Mouse (Mus musculus) midbrain, embryonic 16.5 days (tissue): ENCODE results near the gene Dgat2. TPM values are rescaled to one million over a fixed set of nuclear protein-coding genes. Genes with fewer than 3 reads are reported as not detected.

Experiments
- ATAC-seq: fragments of 200-750 bp; cut with Nextera tagmentation; 2 replicates; pipeline ENCODE4 v1.8.0; 2017; ENCODE audit warnings: moderate TSS enrichment
- H3K27ac ChIP-seq: fragments of 300-500 bp; sonication (generic); 2 replicates; pipeline ENCODE4 v1.5.1; 2014; ENCODE audit warnings: mild to moderate bottlenecking, low read length, mixed read lengths
- H3K27me3 ChIP-seq: fragments of 300-500 bp; sonication (generic); 2 replicates; pipeline ENCODE4 v1.6.1; 2014; ENCODE audit warnings: low read depth, low read length, mixed read lengths; ENCODE audit not compliant: control insufficient read depth, insufficient read depth
- H3K36me3 ChIP-seq: fragments of 300-500 bp; sonication (generic); 2 replicates; pipeline ENCODE4 v1.6.1; 2014; ENCODE audit warnings: mild to moderate bottlenecking, low read length, moderate library complexity, mixed read lengths; ENCODE audit not compliant: control insufficient read depth, insufficient read depth
- H3K4me1 ChIP-seq: fragments of 300-500 bp; sonication (generic); 2 replicates; pipeline ENCODE4 v1.6.1; 2014; ENCODE audit warnings: mild to moderate bottlenecking, low read length, mixed read lengths; ENCODE audit not compliant: control insufficient read depth, insufficient read depth
- H3K4me2 ChIP-seq: fragments of 300-500 bp; sonication (generic); 2 replicates; pipeline ENCODE4 v1.6.1; 2014; ENCODE audit warnings: mild to moderate bottlenecking, low read length, mixed read lengths
- H3K4me3 ChIP-seq: fragments of 300-500 bp; sonication (generic); 2 replicates; pipeline ENCODE4 v1.5.1; 2014; ENCODE audit warnings: low read depth, mild to moderate bottlenecking, low read length, moderate library complexity, mixed read lengths
- H3K9ac ChIP-seq: fragments of 300-500 bp; sonication (generic); 2 replicates; pipeline ENCODE4 v1.6.1; 2014; ENCODE audit warnings: low read depth, low read length, mixed read lengths
- H3K9me3 ChIP-seq: fragments of 300-500 bp; sonication (generic); replicated peaks from 2 replicates; pipeline ENCODE4 v1.6.1; 2014; ENCODE audit warnings: mild to moderate bottlenecking, low read length, mixed read lengths; ENCODE audit not compliant: control insufficient read depth, poor library complexity, severe bottlenecking
- WGBS: fragments of 180-500 bp; shearing (Covaris S2); extraction: QIAGEN DNeasy Blood & Tissue Kit; methylation state at CpG from one replicate; pipeline ENCODE4 v1.1.7; 2014; 5-methylcytosine and 5-hydroxymethylcytosine counted together
- polyA plus RNA-seq: library from polyadenylated mRNA; unstranded; fragments of >200 nt; fragmentation: Nextera tagmentation; extraction: Ambion mirVana; gene quantifications from 2 replicates; pipeline ENCODE4 v1.2.1, GENCODE M21; 2015

Gene Dgat2
- polyA plus RNA-seq, 1 experiment from 2014 or later = 24.0 TPM

DNA sequence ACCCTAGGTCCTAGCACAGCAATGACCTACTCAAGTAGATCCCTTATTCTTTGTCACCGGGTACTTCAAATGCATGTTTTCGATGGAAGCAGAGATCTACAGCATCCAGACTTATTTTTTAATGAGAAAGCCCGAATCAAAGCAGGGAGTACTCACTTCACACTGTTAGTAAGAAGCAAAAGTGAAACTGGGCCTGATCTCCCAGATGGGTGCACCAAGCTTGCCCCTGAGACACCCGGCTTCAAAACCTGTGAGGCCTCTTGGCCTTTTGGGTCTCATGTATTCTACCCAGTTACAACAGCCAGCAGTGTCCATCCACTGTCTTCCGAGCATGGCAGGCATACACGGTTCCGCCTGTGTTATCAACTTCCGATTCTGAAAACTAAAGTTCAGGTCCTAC, 53.6 kb downstream of the Dgat2 start:
- Histone ChIP-seq H3K9ac (no peak overlapping the region), H3K27me3 (no peaks in the 10 kb centered on the region), H3K36me3 (no peaks in the 10 kb centered on the region), H3K4me1 (no peaks in the 10 kb centered on the region), H3K27ac (no peak overlapping the region), H3K9me3 (no peaks in the 10 kb centered on the region), H3K4me3 (no peak overlapping the region), H3K4me2 (no peak overlapping the region)
- 96% methylated on average over 8 of the region's 8 CpGs for WGBS
- ATAC-seq = no peak

- H3K9ac ChIP-seq = no peak overlapping the region
- ATAC-seq = no peak
- no peaks in the 10 kb centered on the region for H3K27me3 ChIP-seq
- no peak overlapping the region for H3K4me3 ChIP-seq
- no peaks in the 10 kb centered on the region for H3K36me3 ChIP-seq
- WGBS = 55% methylated on average over 10 of the region's 10 CpGs
- no peaks in the 10 kb centered on the region for H3K4me1 ChIP-seq
- H3K4me2 ChIP-seq = no peak overlapping the region
- no peak overlapping the region for H3K27ac ChIP-seq
- no peaks in the 10 kb centered on the region for H3K9me3 ChIP-seq
These were observed 54.2 kb downstream of the Dgat2 start for GRCm38 (mm10) chr7:99128020-99128950.

DNA sequence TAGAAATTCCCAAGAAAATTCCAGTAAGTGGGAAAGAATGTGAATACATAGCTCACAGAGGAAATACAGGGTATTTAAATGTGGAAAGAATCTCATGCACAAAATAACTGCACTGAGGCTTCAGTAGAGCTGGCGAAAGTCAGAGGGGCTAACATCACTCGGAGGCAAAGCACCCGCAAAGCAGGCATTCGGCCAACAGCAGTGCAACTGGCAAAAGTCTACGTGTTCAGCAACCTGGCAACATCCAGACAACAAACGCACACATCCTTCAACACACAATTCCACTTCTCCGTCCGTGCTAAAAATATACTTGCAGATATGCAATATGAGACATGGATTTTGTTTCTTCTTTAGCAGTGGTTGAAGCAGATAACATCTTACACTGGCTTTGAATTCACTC, 56.5 kb downstream of the Dgat2 start:
- Histone ChIP-seq H3K9me3 (no peaks in the 10 kb centered on the region), H3K27ac (no peak overlapping the region), H3K36me3 (no peaks in the 10 kb centered on the region), H3K27me3 (no peaks in the 10 kb centered on the region), H3K4me1 (no peaks in the 10 kb centered on the region), H3K4me2 (no peak overlapping the region), H3K9ac (no peak overlapping the region), H3K4me3 (no peak overlapping the region)
- 77% methylated on average over 8 of the region's 8 CpGs for WGBS
- ATAC-seq = no peak

DNA sequence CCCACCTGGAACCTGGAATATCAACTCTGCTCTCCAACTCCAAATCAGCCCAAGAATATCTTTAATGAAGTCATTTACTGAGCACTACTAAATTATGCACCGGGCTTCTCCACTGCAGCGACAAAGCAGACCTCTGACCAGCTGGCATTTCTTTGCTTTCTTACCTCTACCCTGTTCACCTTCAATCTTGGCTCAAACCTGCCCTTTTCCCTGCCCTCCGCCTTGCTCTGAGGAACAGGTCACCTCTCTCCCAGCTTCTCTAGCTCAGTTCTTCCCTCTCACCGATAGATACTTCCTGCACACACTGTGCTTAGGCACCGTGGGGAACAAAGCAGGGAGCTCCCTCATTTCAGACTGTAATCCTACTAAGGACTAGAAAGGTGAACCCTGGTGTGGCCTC, 59.9 kb downstream of the Dgat2 start:
- H3K36me3 ChIP-seq = no peaks in the 10 kb centered on the region
- no peaks in the 10 kb centered on the region for H3K4me1 ChIP-seq
- no peaks in the 10 kb centered on the region for H3K9me3 ChIP-seq
- no peak overlapping the region for H3K4me2 ChIP-seq
- H3K4me3 ChIP-seq = no peak overlapping the region
- no peak overlapping the region for H3K27ac ChIP-seq
- H3K9ac ChIP-seq = no peak overlapping the region
- no peak for ATAC-seq
- no peaks in the 10 kb centered on the region for H3K27me3 ChIP-seq
- WGBS = 73% methylated on average over 5 of the region's 5 CpGs

DNA sequence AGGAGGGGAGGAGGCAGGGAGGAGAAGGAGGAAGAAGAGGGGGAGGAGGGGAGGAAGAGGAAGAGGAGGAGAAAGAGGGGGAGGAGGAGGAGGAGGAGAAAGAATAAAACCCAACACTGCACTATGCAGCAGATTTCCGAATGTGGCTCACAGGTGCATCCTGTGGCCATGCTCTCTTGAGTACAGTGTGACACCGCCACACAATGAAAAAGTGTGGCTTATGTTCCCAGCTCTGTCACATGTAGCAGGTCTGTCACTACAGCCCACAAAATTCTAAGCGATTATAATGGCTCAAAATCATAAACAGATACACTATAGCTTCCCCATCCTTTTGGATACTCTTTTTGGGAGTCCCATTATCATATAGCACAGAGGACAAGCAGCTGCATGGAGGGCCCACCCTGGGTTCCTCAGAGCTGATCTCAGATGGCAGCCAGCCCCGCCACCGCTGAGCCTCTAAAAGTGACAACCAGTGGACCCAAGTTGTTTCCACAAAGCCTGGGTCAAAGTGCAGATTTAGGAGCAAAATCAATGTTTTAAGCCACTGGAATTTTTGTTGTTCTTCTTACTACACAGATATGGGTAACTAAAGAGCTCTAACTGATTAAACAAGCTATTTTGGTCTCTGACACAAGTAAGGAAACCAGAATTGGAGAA, 61.5 kb downstream of the Dgat2 start:
- no peaks in the 10 kb centered on the region for H3K4me1 ChIP-seq
- H3K4me2 ChIP-seq = no peak overlapping the region
- H3K4me3 ChIP-seq = no peak overlapping the region
- H3K9ac ChIP-seq = no peak overlapping the region
- ATAC-seq = no peak
- no peaks in the 10 kb centered on the region for H3K36me3 ChIP-seq
- no peaks in the 10 kb centered on the region for H3K9me3 ChIP-seq
- H3K27ac ChIP-seq = no peak overlapping the region
- no peaks in the 10 kb centered on the region for H3K27me3 ChIP-seq
- 91% methylated on average over 5 of the region's 5 CpGs for WGBS

DNA sequence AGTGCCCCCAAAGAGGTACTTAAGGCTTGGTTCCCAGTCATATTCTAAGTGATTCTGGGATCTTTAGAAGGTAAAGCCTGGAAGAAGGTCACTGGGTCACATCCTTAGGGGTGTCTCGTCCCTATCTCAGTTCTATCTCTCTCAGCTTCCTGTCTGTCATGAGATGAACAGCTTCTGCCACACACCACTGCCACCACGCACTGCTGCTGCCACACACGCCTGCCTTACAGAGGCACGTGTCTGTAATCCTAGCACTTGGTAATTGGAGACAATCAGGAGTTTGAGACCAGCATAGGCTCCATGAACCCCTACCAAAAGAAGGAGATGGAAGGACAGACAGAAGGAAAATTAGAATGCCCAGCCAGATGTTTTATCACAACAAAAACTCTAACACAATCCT, 62.4 kb downstream of the Dgat2 start:
- H3K4me3 ChIP-seq = no peak overlapping the region
- H3K27me3 ChIP-seq = no peaks in the 10 kb centered on the region
- no peak overlapping the region for H3K27ac ChIP-seq
- H3K9me3 ChIP-seq = no peaks in the 10 kb centered on the region
- no peak overlapping the region for H3K4me2 ChIP-seq
- no peaks in the 10 kb centered on the region for H3K36me3 ChIP-seq
- ATAC-seq = no peak
- no peaks in the 10 kb centered on the region for H3K4me1 ChIP-seq
- 88% methylated on average over 4 of the region's 4 CpGs for WGBS
- H3K9ac ChIP-seq = no peak overlapping the region

DNA sequence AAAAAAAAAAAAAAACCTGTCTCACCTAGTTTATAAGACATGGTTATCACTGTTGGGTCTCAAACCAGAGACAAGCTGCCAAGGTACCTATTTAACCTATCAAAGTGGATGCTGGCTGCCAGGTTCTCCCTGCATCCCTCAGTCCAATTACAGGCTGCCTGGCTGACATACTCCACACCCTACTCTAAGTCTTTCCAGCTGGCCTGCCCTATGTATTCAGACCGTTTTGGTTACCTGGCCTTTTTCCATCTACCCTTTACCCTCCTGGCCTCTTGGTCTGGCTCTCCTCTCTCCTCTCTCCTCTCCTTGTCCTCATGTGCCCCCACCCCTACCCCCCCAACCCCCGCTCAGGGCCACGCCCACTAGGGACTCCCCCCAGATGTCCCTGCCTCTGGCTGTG, 65.7 kb downstream of the Dgat2 start:
- H3K4me1 ChIP-seq = no peaks in the 10 kb centered on the region
- no peaks in the 10 kb centered on the region for H3K36me3 ChIP-seq
- H3K4me3 ChIP-seq = no peak overlapping the region
- no peak overlapping the region for H3K4me2 ChIP-seq
- no peak for ATAC-seq
- WGBS = 87% methylated on average over 3 of the region's 3 CpGs
- H3K9me3 ChIP-seq = no peaks in the 10 kb centered on the region
- H3K27ac ChIP-seq = no peak overlapping the region
- H3K9ac ChIP-seq = no peak overlapping the region
- H3K27me3 ChIP-seq = no peaks in the 10 kb centered on the region

DNA sequence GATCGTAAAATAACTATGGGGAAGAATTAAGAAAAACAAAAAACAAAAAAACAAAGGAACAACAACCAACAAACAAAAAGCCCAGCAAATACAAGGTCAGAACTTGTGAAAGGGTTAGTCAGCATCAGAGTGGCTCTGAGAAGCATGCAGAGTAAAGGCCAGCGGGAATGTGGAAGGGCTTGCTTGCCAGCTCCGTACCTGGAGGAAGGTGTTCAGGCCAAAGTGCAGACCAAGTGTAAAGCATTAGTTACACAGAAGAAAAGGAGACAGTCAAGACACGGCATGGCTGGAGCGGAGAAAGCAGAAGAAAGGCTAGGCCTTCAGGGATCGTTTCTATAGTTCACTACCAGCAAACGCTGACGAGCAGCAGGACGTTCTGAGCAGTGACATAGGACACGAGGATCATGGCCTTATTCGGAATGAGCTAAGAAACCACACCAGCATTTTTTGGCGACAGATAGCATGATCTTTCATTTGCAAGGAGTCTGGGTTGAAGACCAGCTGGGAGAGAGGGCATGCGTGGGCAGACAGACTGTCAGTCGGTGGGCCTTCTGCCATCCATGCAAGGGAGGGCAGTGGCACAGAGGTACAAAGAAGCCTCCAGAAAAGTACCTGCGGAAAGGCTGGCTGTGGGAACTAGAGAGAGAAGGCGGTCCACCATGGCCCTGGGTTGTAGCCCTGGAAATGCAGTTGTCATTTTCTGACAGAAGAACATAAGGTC, 68.4 kb downstream of the Dgat2 start:
- H3K9me3 ChIP-seq = no peaks in the 10 kb centered on the region

DNA sequence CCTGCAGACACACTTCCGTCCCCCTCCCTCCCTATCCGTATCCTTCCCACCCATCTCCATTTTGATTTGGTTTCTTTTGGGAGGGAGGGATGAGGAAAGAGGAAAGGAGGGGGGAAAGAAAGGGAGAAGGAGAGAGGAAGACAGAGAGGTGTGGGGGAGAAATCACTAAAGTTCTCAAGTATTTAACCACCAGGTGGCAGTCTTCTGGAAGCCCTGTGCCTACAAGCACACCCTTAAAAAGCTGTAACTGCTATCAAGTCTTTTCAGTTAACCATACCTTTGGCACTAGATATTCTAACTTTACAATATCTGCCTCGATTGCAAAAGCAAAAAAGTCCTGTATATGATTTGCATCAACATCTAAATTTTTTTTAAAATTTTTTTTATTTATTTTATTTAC, 75.0 kb downstream of the Dgat2 start:
- 0 out of 2 replicates have a peak, but pooled peaks cover 2% of the 10 kb centered on the region for H3K4me1 ChIP-seq
- H3K27me3 ChIP-seq = no peaks in the 10 kb centered on the region
- H3K4me3 ChIP-seq = no peak overlapping the region
- no peak overlapping the region for H3K27ac ChIP-seq
- 46% methylated on average over 3 of the region's 3 CpGs for WGBS
- H3K36me3 ChIP-seq = no peaks in the 10 kb centered on the region
- no peaks in the 10 kb centered on the region for H3K9me3 ChIP-seq
- no peak overlapping the region for H3K9ac ChIP-seq
- 0 out of 2 replicates have a peak, but pooled peaks have one; percentile 59 for ATAC-seq
- no peak overlapping the region for H3K4me2 ChIP-seq

More for the DNA sequence above, 68.4 kb downstream of the Dgat2 start:
- H3K4me1 ChIP-seq = no peaks in the 10 kb centered on the region
- H3K36me3 ChIP-seq = no peaks in the 10 kb centered on the region
- WGBS = 89% methylated on average over 16 of the region's 16 CpGs
- no peak for ATAC-seq
- H3K9ac ChIP-seq = no peak overlapping the region
- no peaks in the 10 kb centered on the region for H3K27me3 ChIP-seq
- H3K27ac ChIP-seq = no peak overlapping the region
- no peak overlapping the region for H3K4me2 ChIP-seq
- H3K4me3 ChIP-seq = no peak overlapping the region
